Mouse (Mus musculus) midbrain, embryonic 15.5 days (tissue): ENCODE measurements around the gene Ankrd28. TPM values are rescaled to one million over a fixed set of nuclear protein-coding genes. Genes with fewer than 3 reads are reported as not detected.
"Not testable (repeated sequence)": the region's sequence is repeated elsewhere in the genome, so short reads cannot be mapped to it uniquely, and the experiment has no call there.

Source experiments
- ATAC-seq: fragments of 200-750 bp; cut with Nextera tagmentation; replicated peaks from 2 replicates; pipeline ENCODE4 v1.8.0; 2017; ENCODE audit warnings: moderate TSS enrichment
- H3K27ac ChIP-seq: fragments of 300-500 bp; sonication (generic); 2 replicates; pipeline ENCODE4 v1.5.1; 2015; ENCODE audit warnings: mild to moderate bottlenecking, inconsistent platforms
- H3K27me3 ChIP-seq: fragments of 300-500 bp; sonication (generic); replicated peaks from 2 replicates; pipeline ENCODE4 v1.6.1; 2015; ENCODE audit warnings: inconsistent platforms
- H3K36me3 ChIP-seq: fragments of 300-500 bp; sonication (generic); replicated peaks from 2 replicates; pipeline ENCODE4 v1.6.1; 2015; ENCODE audit warnings: inconsistent platforms
- H3K4me1 ChIP-seq: fragments of 300-500 bp; sonication (generic); 2 replicates; pipeline ENCODE4 v1.6.1; 2015; ENCODE audit warnings: inconsistent platforms
- H3K4me2 ChIP-seq: fragments of 300-500 bp; sonication (generic); 2 replicates; pipeline ENCODE4 v1.6.1; 2015; ENCODE audit warnings: inconsistent platforms, mild to moderate bottlenecking, moderate library complexity
- H3K4me3 ChIP-seq: fragments of 300-500 bp; sonication (generic); 2 replicates; pipeline ENCODE4 v1.5.1; 2015; ENCODE audit warnings: mild to moderate bottlenecking, inconsistent platforms
- H3K9ac ChIP-seq: fragments of 300-500 bp; sonication (generic); 2 replicates; pipeline ENCODE4 v1.6.1; 2015; ENCODE audit warnings: mild to moderate bottlenecking, inconsistent platforms
- H3K9me3 ChIP-seq: fragments of 300-500 bp; sonication (generic); 2 replicates; pipeline ENCODE4 v1.6.1; 2016; ENCODE audit warnings: inconsistent platforms
- WGBS: fragments of 180-500 bp; shearing (Covaris S2); methylation state at CpG from one replicate; pipeline ENCODE4 v1.1.7; 2015; ENCODE audit warnings: mixed read lengths; 5-methylcytosine and 5-hydroxymethylcytosine counted together
- polyA plus RNA-seq: library from polyadenylated mRNA; unstranded; fragments of >200 nt; fragmentation: Nextera tagmentation; extraction: Ambion mirVana; gene quantifications from 2 replicates; pipeline ENCODE4 v1.2.1, GENCODE M21; 2015

The Ankrd28 gene
- 9.5 and 10.3 TPM in 2 replicates for polyA plus RNA-seq

- Histone ChIP-seq H3K27ac (peak within 1 kb of the TSS; percentile 97), H3K4me3 (peak within 1 kb of the TSS; percentile 68), H3K4me1 (peaks cover 14% of the 10 kb centered on the region; the same call in 1 of the 2 replicates), H3K27me3 (no peaks in the 10 kb centered on the region), H3K4me2 (peak within 1 kb of the TSS; percentile 80), H3K9ac (peak within 1 kb of the TSS; percentile 88), H3K9me3 (no peaks in the 10 kb centered on the region), H3K36me3 (no peaks in the 10 kb centered on the region)
- peak; percentile 98 for ATAC-seq
- under 1% methylated on average over 80 of the region's 81 CpGs for WGBS
Observed at GRCm38 (mm10) chr14:31830571-31831369, at the start of gene Ankrd28. Gene Ankrd28 (minus strand): TSS chr14:31830651.

GRCm38 (mm10) chr14:31879456-31879855, 49.0 kb upstream of the Ankrd28 start:
- Histone ChIP-seq H3K9ac (no peak overlapping the region), H3K4me3 (no peak overlapping the region), H3K9me3 (no peaks in the 10 kb centered on the region), H3K4me1 (no peaks in the 10 kb centered on the region), H3K27ac (no peak overlapping the region), H3K27me3 (no peaks in the 10 kb centered on the region), H3K36me3 (no peaks in the 10 kb centered on the region), H3K4me2 (no peak overlapping the region)
- no peak for ATAC-seq
- 81% methylated on average over 6 of the region's 6 CpGs for WGBS

- no peak overlapping the region for H3K4me2 ChIP-seq
Observed at GRCm38 (mm10) chr14:31872130-31872529, 41.7 kb upstream of the Ankrd28 start.

GRCm38 (mm10) chr14:31870436-31870835, 40.0 kb upstream of the Ankrd28 start:
- ATAC-seq: no peak
- no peaks in the 10 kb centered on the region for H3K9me3 ChIP-seq
- H3K36me3 ChIP-seq: no peaks in the 10 kb centered on the region
- H3K4me2 ChIP-seq: no peak overlapping the region
- H3K9ac ChIP-seq: no peak overlapping the region
- no peaks in the 10 kb centered on the region for H3K4me1 ChIP-seq
- no peak overlapping the region for H3K4me3 ChIP-seq
- H3K27ac ChIP-seq: no peak overlapping the region
- no peaks in the 10 kb centered on the region for H3K27me3 ChIP-seq
- 89% methylated on average over 5 of the region's 5 CpGs for WGBS

More at GRCm38 (mm10) chr14:31872130-31872529, 41.7 kb upstream of the Ankrd28 start:
- Histone ChIP-seq H3K27ac (no peak overlapping the region), H3K4me3 (no peak overlapping the region), H3K27me3 (no peaks in the 10 kb centered on the region), H3K36me3 (no peaks in the 10 kb centered on the region), H3K9me3 (no peaks in the 10 kb centered on the region), H3K4me1 (no peaks in the 10 kb centered on the region), H3K9ac (no peak overlapping the region)
- ATAC-seq: no peak
- WGBS: 85% methylated on average over 5 of the region's 5 CpGs

- 86% methylated on average over 1 of the region's 1 CpGs for WGBS
- H3K9ac ChIP-seq: no peak overlapping the region
- no peaks in the 10 kb centered on the region for H3K9me3 ChIP-seq
- no peaks in the 10 kb centered on the region for H3K36me3 ChIP-seq
- H3K4me2 ChIP-seq: no peak overlapping the region
- H3K4me1 ChIP-seq: no peaks in the 10 kb centered on the region
- no peaks in the 10 kb centered on the region for H3K27me3 ChIP-seq
- H3K27ac ChIP-seq: no peak overlapping the region
- no peak for ATAC-seq
- no peak overlapping the region for H3K4me3 ChIP-seq
Observed at GRCm38 (mm10) chr14:31868591-31868990, 38.1 kb upstream of the Ankrd28 start.

GRCm38 (mm10) chr14:31866366-31866765, 35.9 kb upstream of the Ankrd28 start:
- WGBS: 96% methylated on average over 10 of the region's 10 CpGs
- H3K4me1 ChIP-seq, H3K9ac ChIP-seq, H3K4me3 ChIP-seq, H3K4me2 ChIP-seq, H3K36me3 ChIP-seq, ATAC-seq, H3K27ac ChIP-seq, H3K9me3 ChIP-seq, H3K27me3 ChIP-seq: not testable (repeated sequence)

GRCm38 (mm10) chr14:31858679-31859078, 28.2 kb upstream of the Ankrd28 start:
- H3K27ac ChIP-seq: no peak overlapping the region
- H3K9me3 ChIP-seq: 0 out of 2 replicates have a peak, but pooled peaks cover 2% of the 10 kb centered on the region
- WGBS: 93% methylated on average over 2 of the region's 2 CpGs
- H3K27me3 ChIP-seq: no peaks in the 10 kb centered on the region
- ATAC-seq: no peak
- no peak overlapping the region for H3K9ac ChIP-seq
- no peaks in the 10 kb centered on the region; the same call in 1 of the 2 replicates for H3K4me1 ChIP-seq
- H3K4me2 ChIP-seq: no peak overlapping the region
- no peaks in the 10 kb centered on the region for H3K36me3 ChIP-seq
- no peak overlapping the region for H3K4me3 ChIP-seq

- H3K36me3 ChIP-seq: no peaks in the 10 kb centered on the region
- H3K4me2 ChIP-seq: no peak overlapping the region
- H3K9ac ChIP-seq: no peak overlapping the region
- no peak overlapping the region for H3K4me3 ChIP-seq
- H3K4me1 ChIP-seq: no peaks in the 10 kb centered on the region; the same call in 1 of the 2 replicates
- H3K27ac ChIP-seq: no peak overlapping the region
- WGBS: 76% methylated on average over 11 of the region's 11 CpGs
- H3K27me3 ChIP-seq: no peaks in the 10 kb centered on the region
- no peak for ATAC-seq
- H3K9me3 ChIP-seq: 0 out of 2 replicates have a peak, but pooled peaks cover 1% of the 10 kb centered on the region
Observed at GRCm38 (mm10) chr14:31857096-31857975, 26.9 kb upstream of the Ankrd28 start.

- Histone ChIP-seq H3K27me3 (no peaks in the 10 kb centered on the region), H3K4me2 (no peak overlapping the region), H3K27ac (no peak overlapping the region), H3K36me3 (no peaks in the 10 kb centered on the region), H3K9ac (no peak overlapping the region), H3K9me3 (no peaks in the 10 kb centered on the region), H3K4me3 (no peak overlapping the region), H3K4me1 (no peaks in the 10 kb centered on the region; the same call in 1 of the 2 replicates)
- no peak for ATAC-seq
- WGBS: 81% methylated on average over 5 of the region's 5 CpGs
Observed at GRCm38 (mm10) chr14:31856007-31856406, 25.6 kb upstream of the Ankrd28 start.

- Histone ChIP-seq H3K9me3 (no peaks in the 10 kb centered on the region), H3K27me3 (no peaks in the 10 kb centered on the region), H3K9ac (no peak overlapping the region), H3K36me3 (no peaks in the 10 kb centered on the region), H3K4me3 (no peak overlapping the region), H3K4me1 (no peaks in the 10 kb centered on the region; the same call in 1 of the 2 replicates), H3K27ac (no peak overlapping the region), H3K4me2 (no peak overlapping the region)
- no peak for ATAC-seq
- WGBS: 70% methylated on average over 4 of the region's 4 CpGs
Observed at GRCm38 (mm10) chr14:31854667-31855066, 24.2 kb upstream of the Ankrd28 start.

GRCm38 (mm10) chr14:31843571-31843970, 13.1 kb upstream of the Ankrd28 start:
- no peaks in the 10 kb centered on the region for H3K36me3 ChIP-seq
- ATAC-seq: no peak
- 85% methylated on average over 4 of the region's 4 CpGs for WGBS

GRCm38 (mm10) chr14:31832022-31832421, 1.6 kb upstream of the Ankrd28 start:
- Histone ChIP-seq H3K27me3 (no peaks in the 10 kb centered on the region), H3K27ac (peak overlapping the region; percentile 97; the same call in 1 of the 2 replicates), H3K4me3 (peak overlapping the region; percentile 68), H3K4me2 (peak overlapping the region; percentile 80), H3K36me3 (no peaks in the 10 kb centered on the region), H3K9me3 (0 out of 2 replicates have a peak, but pooled peaks cover 3% of the 10 kb centered on the region), H3K9ac (peak overlapping the region; percentile 11), H3K4me1 (peaks cover 14% of the 10 kb centered on the region; the same call in 1 of the 2 replicates)
- ATAC-seq: no peak
- 49% methylated on average over 4 of the region's 4 CpGs for WGBS

More at GRCm38 (mm10) chr14:31843571-31843970, 13.1 kb upstream of the Ankrd28 start:
- no peaks in the 10 kb centered on the region for H3K27me3 ChIP-seq
- no peak overlapping the region for H3K9ac ChIP-seq
- H3K27ac ChIP-seq: no peak overlapping the region
- H3K4me3 ChIP-seq: no peak overlapping the region
- H3K4me2 ChIP-seq: no peak overlapping the region
- no peaks in the 10 kb centered on the region for H3K4me1 ChIP-seq
- no peaks in the 10 kb centered on the region for H3K9me3 ChIP-seq
